Mouse (Mus musculus): ENCODE measurements around the gene Foxp1. TPM values are rescaled to one million over a fixed set of nuclear protein-coding genes. Genes with fewer than 3 reads are reported as not detected.

Foxp1 gene
- total RNA-seq, 4 experiments from 2014 or later, result 143 to 189 (median 162) TPM

- peak in 1 of 2 experiments; percentile 31 for DNase-seq (ENCODE audit: low spot score in 2 of 2)
Measured at GRCm38 (mm10) chr6:99521038-99521640, 1.4 kb downstream of the Foxp1 start.

GRCm38 (mm10) chr6:99520676-99521037 lies 1.9 kb downstream of the Foxp1 start:
- DNase-seq (ENCODE audit: low spot score in 2 of 2), result no peak

GRCm38 (mm10) chr6:99519806-99520675 lies 2.5 kb downstream of the Foxp1 start:
- DNase-seq (ENCODE audit: low spot score in 2 of 2), result no peak

GRCm38 (mm10) chr6:99519052-99519451 lies 3.5 kb downstream of the Foxp1 start:
- no peak for DNase-seq (ENCODE audit: low spot score in 2 of 2)

GRCm38 (mm10) chr6:99515667-99516199 lies 6.8 kb downstream of the Foxp1 start:
- DNase-seq (ENCODE audit: low spot score in 2 of 2), result no peak

- no peak for DNase-seq (ENCODE audit: low spot score in 2 of 2)
Measured at GRCm38 (mm10) chr6:99511862-99512261, 10.7 kb downstream of the Foxp1 start.

GRCm38 (mm10) chr6:99509189-99509592 lies 13.3 kb downstream of the Foxp1 start:
- no peak for DNase-seq (ENCODE audit: low spot score in 2 of 2)

GRCm38 (mm10) chr6:99506816-99507215 lies 15.7 kb downstream of the Foxp1 start:
- DNase-seq (ENCODE audit: low spot score in 2 of 2), result no peak

- DNase-seq (ENCODE audit: low spot score in 2 of 2), result no peak
Measured at GRCm38 (mm10) chr6:99503741-99504140, 18.8 kb downstream of the Foxp1 start.

- no peak for DNase-seq (ENCODE audit: low spot score in 2 of 2)
Measured at GRCm38 (mm10) chr6:99502727-99503126, 19.8 kb downstream of the Foxp1 start.

- no peak for DNase-seq (ENCODE audit: low spot score in 2 of 2)
Measured at GRCm38 (mm10) chr6:99502314-99502713, 20.2 kb downstream of the Foxp1 start.

GRCm38 (mm10) chr6:99500570-99501270 lies 21.8 kb downstream of the Foxp1 start:
- no peak for DNase-seq (ENCODE audit: low spot score in 2 of 2)

- DNase-seq (ENCODE audit: low spot score in 2 of 2), result no peak
Measured at GRCm38 (mm10) chr6:99498082-99498481, 24.4 kb downstream of the Foxp1 start.

- no peak for DNase-seq (ENCODE audit: low spot score in 2 of 2)
Measured at GRCm38 (mm10) chr6:99496114-99496513, 26.4 kb downstream of the Foxp1 start.

- no peak for DNase-seq (ENCODE audit: low spot score in 2 of 2)
Measured at GRCm38 (mm10) chr6:99492937-99493336, 29.6 kb downstream of the Foxp1 start.

GRCm38 (mm10) chr6:99491979-99492544 lies 30.5 kb downstream of the Foxp1 start:
- DNase-seq (ENCODE audit: low spot score in 2 of 2), result no peak

GRCm38 (mm10) chr6:99491146-99491545 lies 31.4 kb downstream of the Foxp1 start:
- no peak for DNase-seq (ENCODE audit: low spot score in 2 of 2)

GRCm38 (mm10) chr6:99489900-99490648 lies 32.4 kb downstream of the Foxp1 start:
- DNase-seq (ENCODE audit: low spot score in 2 of 2), result no peak

GRCm38 (mm10) chr6:99489423-99489822 lies 33.1 kb downstream of the Foxp1 start:
- no peak for DNase-seq (ENCODE audit: low spot score in 2 of 2)

- peak in 1 of 2 experiments; percentile 20 for DNase-seq (ENCODE audit: low spot score in 2 of 2)
Measured at GRCm38 (mm10) chr6:99485884-99486640, 36.5 kb downstream of the Foxp1 start.

All from left cerebral cortex, adult 8-10 months (tissue).